Mouse (Mus musculus): Measurements from ENCODE around the gene Olfr209. TPM values are rescaled to one million over a fixed set of nuclear protein-coding genes. Genes with fewer than 3 reads are reported as not detected.
"Not testable (repeated sequence)": the region's sequence is repeated elsewhere in the genome, so short reads cannot be mapped to it uniquely, and the experiment has no call there.

The Olfr209 gene
- polyA plus RNA-seq (2015; fragmentation: Nextera tagmentation; extraction: Ambion mirVana) = not detected in 2 replicates

DNA sequence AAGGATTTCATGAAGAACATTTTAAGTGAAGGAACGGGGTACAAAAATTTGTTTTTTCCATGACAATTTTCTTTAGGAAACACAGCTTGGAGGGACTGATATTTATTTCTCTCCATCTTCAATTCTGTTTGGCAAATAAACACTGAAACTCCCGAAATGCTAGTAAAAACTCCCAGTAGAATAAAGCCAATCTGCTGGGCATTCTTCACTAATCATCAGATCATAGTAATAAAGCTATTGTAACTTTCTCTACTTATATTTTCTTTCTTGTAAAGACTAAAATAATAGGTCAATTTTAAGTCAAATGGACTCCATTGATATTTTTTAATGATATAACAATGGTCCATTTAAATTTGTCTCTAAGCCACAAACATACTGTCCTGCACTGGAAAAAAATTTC, at the start of gene Olfr209:
Olfr209 (minus strand) TSS at position 101 of the 400 bp plus-strand sequence.
- no peaks in the 10 kb centered on the region for H3K27me3 ChIP-seq
- WGBS = 82% methylated on average over 2 of the region's 2 CpGs

DNA sequence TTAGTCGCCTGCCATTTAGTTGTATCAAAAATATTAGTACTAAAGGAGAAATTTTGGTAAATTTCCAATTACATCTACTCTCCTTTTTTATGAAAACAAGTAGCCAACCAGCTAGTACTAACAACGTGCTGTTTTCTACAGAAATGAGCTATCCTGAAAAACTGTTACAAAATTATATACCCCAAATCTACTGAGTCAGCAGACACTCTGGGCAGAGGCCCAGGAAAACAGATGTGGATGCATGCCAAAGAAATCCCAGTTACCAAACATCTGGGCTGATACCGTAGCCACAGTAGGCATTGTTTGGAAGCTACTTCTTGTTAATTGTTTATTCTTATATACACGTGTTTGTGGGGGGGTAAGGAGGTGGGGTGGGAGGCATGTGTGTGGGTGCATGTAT, 49.7 kb upstream of the Olfr209 start:
- WGBS = 68% methylated on average over 4 of the region's 4 CpGs
- Histone ChIP-seq H3K9ac (no peak overlapping the region), H3K4me2 (no peak overlapping the region), H3K4me1 (replicated peaks) (peaks cover 6% of the 10 kb centered on the region; the same call in 1 of the 2 replicates), H3K9me3 (no peaks in the 10 kb centered on the region), H3K36me3 (no peaks in the 10 kb centered on the region), H3K27ac (no peak overlapping the region), H3K27me3 (no peaks in the 10 kb centered on the region), H3K4me3 (no peak overlapping the region)
- ATAC-seq (ENCODE audit: low FRiP score) = no peak

More for the DNA sequence above, at the start of gene Olfr209:
- Histone ChIP-seq H3K4me2 (no peak within 1 kb of the TSS), H3K36me3 (no peaks in the 10 kb centered on the region), H3K9me3 (no peaks in the 10 kb centered on the region), H3K27ac (no peak within 1 kb of the TSS), H3K4me1 (replicated peaks) (no peaks in the 10 kb centered on the region), H3K9ac (no peak within 1 kb of the TSS), H3K4me3 (no peak within 1 kb of the TSS)
- ATAC-seq (ENCODE audit: low FRiP score) = no peak

DNA sequence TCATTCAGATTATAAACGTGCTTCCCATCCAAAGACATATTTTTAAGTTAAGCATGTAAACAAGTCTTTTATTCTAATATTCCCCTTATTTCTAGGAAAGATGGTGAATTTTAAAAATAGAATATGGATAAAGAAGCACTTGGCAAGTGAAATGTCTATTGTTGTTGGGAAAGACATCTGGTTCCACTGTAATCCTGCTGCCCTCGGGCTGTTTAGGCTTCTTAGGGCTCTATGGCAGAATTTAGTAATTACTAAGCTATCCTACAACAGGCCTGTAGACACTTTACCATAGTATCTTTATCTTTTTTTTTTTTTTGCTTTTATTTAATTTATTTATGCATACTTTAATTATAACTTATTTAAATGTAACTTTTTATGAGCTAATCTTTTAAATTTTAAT, 46.0 kb upstream of the Olfr209 start:
- 63% methylated on average over 2 of the region's 2 CpGs for WGBS
- H3K9ac ChIP-seq = no peak overlapping the region
- peak overlapping the region; percentile 66 for H3K27ac ChIP-seq
- H3K36me3 ChIP-seq = no peaks in the 10 kb centered on the region
- H3K4me3 ChIP-seq = no peak overlapping the region
- no peaks in the 10 kb centered on the region for H3K9me3 ChIP-seq
- H3K27me3 ChIP-seq = no peaks in the 10 kb centered on the region
- no peak for ATAC-seq (ENCODE audit: low FRiP score)
- H3K4me1 ChIP-seq (replicated peaks) = peaks cover 6% of the 10 kb centered on the region; the same call in 1 of the 2 replicates
- no peak overlapping the region for H3K4me2 ChIP-seq

DNA sequence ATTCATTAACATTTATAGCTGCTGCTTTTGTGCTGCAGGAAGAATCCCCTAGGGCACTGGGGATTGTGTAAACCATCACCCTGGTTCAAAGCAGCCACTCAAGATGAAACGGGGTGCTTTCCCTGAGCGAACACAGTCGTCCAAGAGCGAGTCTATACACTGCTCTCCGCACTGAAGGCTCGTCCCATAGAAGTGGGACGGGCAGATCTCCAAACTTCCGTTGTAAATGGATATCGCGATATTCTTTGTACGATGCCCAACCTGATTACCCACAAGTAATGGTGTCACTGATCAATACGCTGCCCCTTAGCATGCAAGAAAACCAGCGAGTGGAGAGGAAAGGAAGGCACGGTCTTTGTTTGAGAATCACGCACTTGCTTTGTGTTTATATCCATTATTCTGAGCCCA, 45.6 kb upstream of the Olfr209 start:
- peak; percentile 82 for ATAC-seq (ENCODE audit: low FRiP score)
- peak overlapping the region; percentile 66 for H3K27ac ChIP-seq
- H3K4me3 ChIP-seq = no peak overlapping the region

DNA sequence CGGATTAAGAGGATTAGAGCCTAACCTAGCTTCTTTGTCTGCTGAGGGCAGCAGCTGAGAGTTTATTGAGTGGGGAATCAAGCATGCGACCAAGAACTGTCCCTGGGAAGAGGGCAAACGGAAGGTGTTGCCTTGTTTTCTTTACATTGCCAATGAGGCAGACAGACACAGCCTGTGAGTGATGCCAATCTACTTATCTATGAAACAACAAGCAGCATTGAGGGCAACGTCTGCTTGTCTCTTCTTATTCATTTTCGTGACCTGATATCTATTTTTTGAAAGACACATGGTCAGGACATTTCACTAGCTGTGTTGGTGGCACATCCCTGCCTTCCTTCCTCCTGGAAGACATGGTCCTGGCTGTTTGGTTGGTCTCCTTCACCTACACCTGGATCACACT, 43.2 kb upstream of the Olfr209 start, which contains the start of gene Gabrr3:
Gabrr3 (plus strand) TSS at position 301 of the 400 bp plus-strand sequence.
- Histone ChIP-seq H3K4me1 (replicated peaks) (peaks cover 6% of the 10 kb centered on the region; the same call in 1 of the 2 replicates), H3K27me3 (no peaks in the 10 kb centered on the region), H3K36me3 (no peaks in the 10 kb centered on the region), H3K4me3 (no peak within 1 kb of the TSS), H3K27ac (no peak within 1 kb of the TSS), H3K9ac (no peak within 1 kb of the TSS), H3K9me3 (no peaks in the 10 kb centered on the region), H3K4me2 (no peak within 1 kb of the TSS)
- 59% methylated on average over 5 of the region's 5 CpGs for WGBS
- ATAC-seq (ENCODE audit: low FRiP score) = no peak

More for the DNA sequence above, 45.6 kb upstream of the Olfr209 start:
- no peaks in the 10 kb centered on the region for H3K9me3 ChIP-seq
- no peaks in the 10 kb centered on the region for H3K27me3 ChIP-seq
- WGBS = 42% methylated on average over 15 of the region's 15 CpGs
- peaks cover 6% of the 10 kb centered on the region; the same call in 1 of the 2 replicates for H3K4me1 ChIP-seq (replicated peaks)
- no peak overlapping the region for H3K9ac ChIP-seq
- peak overlapping the region; percentile 15; the same call in 1 of the 2 replicates for H3K4me2 ChIP-seq
- H3K36me3 ChIP-seq = no peaks in the 10 kb centered on the region

DNA sequence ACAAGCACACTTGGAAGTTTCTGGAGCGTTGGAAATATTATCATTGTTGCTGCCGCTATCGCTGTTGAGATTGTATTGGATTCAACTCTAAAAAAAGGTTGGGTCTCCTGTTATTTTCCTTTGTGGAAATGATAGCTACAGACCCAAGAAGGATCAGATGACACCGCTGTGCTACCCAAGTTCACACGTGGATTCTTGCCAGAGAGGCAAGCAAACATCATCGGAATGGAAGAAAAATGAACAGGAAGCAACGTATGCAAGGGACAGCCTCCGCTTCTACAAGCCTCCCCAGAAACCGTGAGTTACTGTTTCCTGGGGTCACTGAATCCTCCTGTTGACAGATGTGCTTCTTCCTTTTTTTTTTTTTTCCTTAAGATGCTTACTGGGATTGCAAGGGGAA, 41.0 kb upstream of the Olfr209 start:
- Histone ChIP-seq H3K36me3 (no peaks in the 10 kb centered on the region), H3K9me3 (no peaks in the 10 kb centered on the region), H3K27ac (no peak overlapping the region), H3K27me3 (no peaks in the 10 kb centered on the region), H3K4me2 (no peak overlapping the region), H3K9ac (no peak overlapping the region), H3K4me3 (no peak overlapping the region), H3K4me1 (replicated peaks) (peaks cover 6% of the 10 kb centered on the region; the same call in 1 of the 2 replicates)
- no peak for ATAC-seq (ENCODE audit: low FRiP score)
- 80% methylated on average over 9 of the region's 9 CpGs for WGBS

DNA sequence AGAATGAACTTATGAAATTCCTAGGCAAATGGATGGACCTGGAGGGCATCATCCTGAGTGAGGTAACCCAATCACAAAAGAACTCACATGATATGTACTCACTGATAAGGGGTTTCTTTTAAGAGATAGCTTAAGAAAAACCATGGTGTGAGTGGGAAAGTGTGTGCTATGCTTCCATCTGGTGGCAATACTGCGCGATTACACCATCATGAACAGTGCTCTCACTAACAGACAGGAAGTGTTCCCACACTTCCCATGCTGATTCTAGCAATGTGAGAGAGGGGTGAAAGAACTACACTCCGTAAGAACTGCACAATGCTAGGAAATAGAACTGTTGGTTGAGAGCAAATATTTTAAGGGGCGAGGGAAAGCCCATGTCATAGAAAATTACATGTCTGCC, 39.9 kb upstream of the Olfr209 start:
- 20% methylated on average over 4 of the region's 4 CpGs for WGBS

DNA sequence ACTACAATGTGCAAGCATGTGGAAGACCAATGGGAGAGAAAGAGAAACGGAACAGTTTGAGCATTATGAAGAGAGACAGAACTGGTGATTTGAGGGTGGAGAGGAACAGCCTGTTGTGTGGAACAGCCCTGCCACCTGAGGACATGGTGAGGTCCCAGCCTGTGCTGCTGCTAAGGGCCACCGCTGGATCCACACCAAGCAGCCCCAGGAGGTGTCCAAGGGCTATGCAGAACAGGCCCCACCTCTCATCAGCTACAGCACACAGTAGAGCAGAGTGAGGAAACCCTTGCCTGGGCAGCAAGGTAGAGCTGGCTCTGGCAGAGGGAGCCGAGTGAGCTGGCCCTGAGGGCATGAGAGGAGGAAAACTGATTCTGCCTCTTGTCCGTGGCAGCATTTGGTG, 38.2 kb upstream of the Olfr209 start:
- 0 out of 2 replicates have a peak, but pooled peaks cover 5% of the 10 kb centered on the region for H3K9me3 ChIP-seq
- no peaks in the 10 kb centered on the region for H3K36me3 ChIP-seq
- no peak overlapping the region for H3K4me3 ChIP-seq
- 83% methylated on average over 4 of the region's 4 CpGs for WGBS
- no peaks in the 10 kb centered on the region for H3K4me1 ChIP-seq (replicated peaks)
- no peak overlapping the region for H3K9ac ChIP-seq
- no peak for ATAC-seq (ENCODE audit: low FRiP score)
- no peaks in the 10 kb centered on the region for H3K27me3 ChIP-seq
- H3K27ac ChIP-seq = no peak overlapping the region
- no peak overlapping the region for H3K4me2 ChIP-seq

More for the DNA sequence above, 39.9 kb upstream of the Olfr209 start:
- peak; percentile 64 for ATAC-seq (ENCODE audit: low FRiP score)
- Histone ChIP-seq H3K27me3 (no peaks in the 10 kb centered on the region), H3K9me3 (no peaks in the 10 kb centered on the region), H3K27ac (no peak overlapping the region), H3K9ac (no peak overlapping the region), H3K4me3 (no peak overlapping the region), H3K36me3 (no peaks in the 10 kb centered on the region), H3K4me2 (no peak overlapping the region), H3K4me1 (replicated peaks) (no peaks in the 10 kb centered on the region)

DNA sequence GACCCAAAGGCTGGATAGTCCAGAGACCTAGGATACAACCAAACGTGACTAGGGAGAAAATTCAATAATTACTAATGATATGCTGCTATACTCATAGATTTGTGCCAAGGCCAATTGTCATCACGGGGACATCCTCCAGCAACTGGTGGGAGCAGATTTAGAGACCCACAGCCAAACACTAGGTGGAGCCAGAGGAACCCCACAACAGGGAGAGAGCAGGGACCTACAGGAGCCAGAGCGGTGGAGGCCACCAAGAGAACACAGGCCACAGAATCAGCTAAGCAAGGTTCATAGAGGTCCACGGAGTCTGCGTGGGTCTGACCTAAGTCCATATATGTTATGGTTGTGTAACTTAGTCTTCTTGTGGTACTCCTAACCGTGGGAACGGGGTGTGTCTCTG, 37.3 kb upstream of the Olfr209 start:
- 74% methylated on average over 7 of the region's 7 CpGs for WGBS
- no peaks in the 10 kb centered on the region for H3K36me3 ChIP-seq
- ATAC-seq (ENCODE audit: low FRiP score) = no peak
- H3K9ac ChIP-seq = no peak overlapping the region
- 0 out of 2 replicates have a peak, but pooled peaks cover 5% of the 10 kb centered on the region for H3K9me3 ChIP-seq
- H3K4me3 ChIP-seq = no peak overlapping the region
- no peak overlapping the region for H3K27ac ChIP-seq
- no peaks in the 10 kb centered on the region for H3K4me1 ChIP-seq (replicated peaks)
- H3K27me3 ChIP-seq = no peaks in the 10 kb centered on the region
- no peak overlapping the region for H3K4me2 ChIP-seq

DNA sequence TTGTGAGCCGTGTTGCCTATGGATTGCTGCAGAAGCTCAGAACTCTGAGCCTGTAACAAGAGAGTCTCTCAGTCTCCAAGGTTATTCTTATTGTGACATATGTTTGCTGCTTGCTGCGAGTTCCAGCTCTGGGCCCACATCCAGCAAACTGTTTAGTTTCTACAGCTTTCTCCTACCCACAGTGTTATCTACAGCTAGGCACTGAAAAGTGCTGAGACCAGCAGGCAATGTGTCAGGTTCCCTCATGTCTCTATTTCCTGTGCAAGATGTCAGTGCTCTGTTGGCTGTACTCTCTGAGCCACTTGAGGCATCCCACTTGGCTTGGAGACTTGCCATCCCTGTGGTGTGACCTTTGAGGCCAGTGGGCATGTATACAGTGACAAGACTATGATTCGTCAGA, 29.5 kb upstream of the Olfr209 start:
- H3K4me1 ChIP-seq (replicated peaks) = no peaks in the 10 kb centered on the region
- ATAC-seq (ENCODE audit: low FRiP score) = no peak
- no peaks in the 10 kb centered on the region for H3K27me3 ChIP-seq
- no peaks in the 10 kb centered on the region for H3K36me3 ChIP-seq
- H3K9me3 ChIP-seq = 0 out of 2 replicates have a peak, but pooled peaks cover 5% of the 10 kb centered on the region
- no peak overlapping the region for H3K27ac ChIP-seq
- no peak overlapping the region for H3K4me2 ChIP-seq
- H3K4me3 ChIP-seq = no peak overlapping the region
- no peak overlapping the region for H3K9ac ChIP-seq
- 80% methylated on average over 3 of the region's 3 CpGs for WGBS

DNA sequence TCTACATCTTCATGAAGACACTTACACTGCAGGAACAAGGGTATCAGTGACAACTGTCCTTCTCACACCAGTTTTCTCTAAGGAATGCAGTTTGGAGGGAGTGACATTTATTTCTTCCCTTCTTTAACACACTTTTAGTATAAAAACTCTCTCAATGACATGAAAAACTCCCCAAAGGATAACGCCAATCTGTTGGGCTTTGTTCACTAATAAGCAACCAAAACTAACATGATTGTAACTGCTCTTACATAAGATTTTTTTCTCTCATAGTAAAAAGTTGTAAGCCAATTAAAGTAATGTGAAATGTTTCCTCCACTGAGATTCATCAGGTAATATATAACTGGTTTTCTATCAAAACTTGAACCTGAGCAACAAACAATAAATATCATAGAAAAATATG, 14.6 kb downstream of the Olfr209 start, which contains the start of gene Olfr206:
Olfr206 (minus strand) TSS at position 101 of the 400 bp plus-strand sequence.
- H3K9ac ChIP-seq = no peak within 1 kb of the TSS
- H3K4me3 ChIP-seq = no peak within 1 kb of the TSS
- H3K4me2 ChIP-seq = no peak within 1 kb of the TSS
- H3K27me3 ChIP-seq = no peaks in the 10 kb centered on the region
- H3K36me3 ChIP-seq = no peaks in the 10 kb centered on the region
- 84% methylated on average over 1 of the region's 1 CpGs for WGBS
- no peak for ATAC-seq (ENCODE audit: low FRiP score)
- no peaks in the 10 kb centered on the region for H3K9me3 ChIP-seq
- H3K27ac ChIP-seq = no peak within 1 kb of the TSS
- no peaks in the 10 kb centered on the region for H3K4me1 ChIP-seq (replicated peaks)

DNA sequence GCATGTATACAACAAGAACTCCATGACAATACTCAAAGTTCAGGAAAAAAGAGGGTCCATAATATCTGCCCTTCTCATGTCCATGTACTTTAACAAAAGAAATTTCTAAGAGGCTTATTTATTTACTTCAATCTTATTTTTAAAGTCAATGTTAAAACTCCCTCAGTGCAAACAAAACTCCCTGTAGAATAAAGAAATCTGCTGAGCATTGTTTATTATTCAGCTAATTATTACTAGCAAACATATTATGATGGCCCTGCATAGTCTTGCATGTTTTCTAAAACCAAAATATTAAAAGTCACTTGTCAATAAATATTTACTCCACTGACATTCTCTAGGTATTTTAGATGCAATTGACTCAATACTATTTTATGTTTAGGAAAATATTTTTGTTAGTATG, 32.8 kb downstream of the Olfr209 start, which contains the start of gene Olfr205:
Olfr205 (minus strand) TSS at position 101 of the 400 bp plus-strand sequence.
- H3K4me2 ChIP-seq = no peak within 1 kb of the TSS
- ATAC-seq (ENCODE audit: low FRiP score) = no peak

GRCm38 (mm10) chr16:59323262-59323661, 40.5 kb downstream of the Olfr209 start:
- not testable (repeated sequence) for H3K27ac ChIP-seq; H3K4me3 ChIP-seq; H3K9me3 ChIP-seq; H3K27me3 ChIP-seq; H3K36me3 ChIP-seq; H3K9ac ChIP-seq; H3K4me2 ChIP-seq; ATAC-seq (ENCODE audit: low FRiP score); H3K4me1 ChIP-seq (replicated peaks)
- 47% methylated on average over 1 of the region's 1 CpGs for WGBS

More for the DNA sequence above, 32.8 kb downstream of the Olfr209 start, which contains the start of gene Olfr205:
- no peaks in the 10 kb centered on the region for H3K27me3 ChIP-seq
- H3K4me3 ChIP-seq = no peak within 1 kb of the TSS
- H3K9ac ChIP-seq = no peak within 1 kb of the TSS
- H3K4me1 ChIP-seq (replicated peaks) = no peaks in the 10 kb centered on the region
- H3K27ac ChIP-seq = no peak within 1 kb of the TSS
- no peaks in the 10 kb centered on the region for H3K36me3 ChIP-seq
- no peaks in the 10 kb centered on the region for H3K9me3 ChIP-seq

Measured in hindbrain, embryonic 13.5 days (tissue).